Mouse (Mus musculus) common myeloid progenitor, adult 5-6 weeks (primary cell): ENCODE data around the gene Rab13. TPM values are rescaled to one million over a fixed set of nuclear protein-coding genes. Genes with fewer than 3 reads are reported as not detected.
"Not testable (repeated sequence)": the region's sequence is repeated elsewhere in the genome, so short reads cannot be mapped to it uniquely, and the experiment has no call there.

Experiments
- ATAC-seq: replicated peaks from 2 replicates; pipeline ENCODE4 v1.8.0; 2016; ENCODE audit warnings: low read depth, mild to moderate bottlenecking, moderate TSS enrichment, inconsistent platforms; ENCODE audit not compliant: poor library complexity, severe bottlenecking
- total RNA-seq: library from RNA; stranded (forward); fragments of 200-1000, 187-1606 nt; gene quantifications from 2 replicates; pipeline ENCODE4 v1.2.3, GENCODE M21; 2017

Gene Rab13
- total RNA-seq, 1 experiment from 2014 or later = 0.23 TPM

- no peak for ATAC-seq
Measured at GRCm38 (mm10) chr3:90222455-90222854, 9.0 kb downstream of the Rab13 start.

GRCm38 (mm10) chr3:90222941-90223340 lies 9.4 kb downstream of the Rab13 start:
- ATAC-seq = 0 out of 2 replicates have a peak, but pooled peaks have one; percentile 7

- ATAC-seq = no peak
Measured at GRCm38 (mm10) chr3:90224331-90224730, 10.8 kb downstream of the Rab13 start.

GRCm38 (mm10) chr3:90231075-90231474 lies 17.6 kb downstream of the Rab13 start:
- ATAC-seq = peak; percentile 40

GRCm38 (mm10) chr3:90231507-90232333 lies 18.2 kb downstream of the Rab13 start, which contains the start of gene Jtb:
TSS of gene Jtb (plus strand) at chr3:90231597.
- peak; percentile 97 for ATAC-seq

GRCm38 (mm10) chr3:90241251-90241650 lies 27.8 kb downstream of the Rab13 start:
- no peak for ATAC-seq

- ATAC-seq = peak; percentile 69; the same call in 1 of the 2 replicates
Measured at GRCm38 (mm10) chr3:90241669-90242358, 28.3 kb downstream of the Rab13 start.

GRCm38 (mm10) chr3:90242984-90243775 lies 29.7 kb downstream of the Rab13 start, which contains the start of gene Creb3l4:
TSS of gene Creb3l4 (minus strand) at chr3:90243512.
- ATAC-seq = no peak

- no peak for ATAC-seq
Measured at GRCm38 (mm10) chr3:90245406-90245805, 31.9 kb downstream of the Rab13 start.

- ATAC-seq = peak; percentile 4; the same call in 1 of the 2 replicates
Measured at GRCm38 (mm10) chr3:90247630-90247959, 34.1 kb downstream of the Rab13 start.

- peak; percentile 98 for ATAC-seq
Measured at GRCm38 (mm10) chr3:90247960-90248745, 34.7 kb downstream of the Rab13 start, which contains the start of gene Slc39a1. TSS of gene Slc39a1 (plus strand) at chr3:90248172.

- ATAC-seq = peak; percentile 26; the same call in 1 of the 2 replicates
Measured at GRCm38 (mm10) chr3:90248746-90249100, 35.2 kb downstream of the Rab13 start.

GRCm38 (mm10) chr3:90250791-90251190 lies 37.3 kb downstream of the Rab13 start:
- no peak for ATAC-seq

- not testable (repeated sequence) for ATAC-seq
Measured at GRCm38 (mm10) chr3:90251731-90252226, 38.3 kb downstream of the Rab13 start.

- not testable (repeated sequence) for ATAC-seq
Measured at GRCm38 (mm10) chr3:90252659-90253058, 39.2 kb downstream of the Rab13 start.

GRCm38 (mm10) chr3:90253174-90253573 lies 39.7 kb downstream of the Rab13 start:
- ATAC-seq = not testable (repeated sequence)

- ATAC-seq = peak; percentile 99
Measured at GRCm38 (mm10) chr3:90253653-90254418, 40.3 kb downstream of the Rab13 start, which contains the start of gene Crtc2. TSS of gene Crtc2 (plus strand) at chr3:90254163.

GRCm38 (mm10) chr3:90254419-90255193 lies 41.1 kb downstream of the Rab13 start:
- ATAC-seq = peak; percentile 20
